Mouse (Mus musculus) embryonic facial prominence, embryonic 14.5 days (tissue): Measurements from ENCODE around the gene Cbx5. TPM values are rescaled to one million over a fixed set of nuclear protein-coding genes. Genes with fewer than 3 reads are reported as not detected.

Experiments used
- ATAC-seq: fragments of 200-750 bp; cut with Nextera tagmentation; 2 replicates; pipeline ENCODE4 v1.8.0; 2017; ENCODE audit warnings: low read depth, moderate number of reproducible peaks, moderate TSS enrichment
- DNase-seq: peaks from one replicate; pipeline ENCODE4 v3.0.0-alpha.2; 2015; ENCODE audit warnings: low spot score
- H3K27ac ChIP-seq: fragments of 300-500 bp; sonication (generic); replicated peaks from 2 replicates; pipeline ENCODE4 v1.5.1; 2014; ENCODE audit warnings: low read depth, mild to moderate bottlenecking, low read length, moderate library complexity
- H3K27me3 ChIP-seq: fragments of 300-500 bp; sonication (generic); replicated peaks from 2 replicates; pipeline ENCODE4 v1.6.1; 2014; ENCODE audit warnings: low read length; ENCODE audit not compliant: control insufficient read depth, insufficient read depth
- H3K36me3 ChIP-seq: fragments of 300-500 bp; sonication (generic); 2 replicates; pipeline ENCODE4 v1.6.1; 2014; ENCODE audit warnings: low read length, mixed read lengths; ENCODE audit not compliant: control insufficient read depth, insufficient read depth
- H3K4me1 ChIP-seq: fragments of 300-500 bp; sonication (generic); 2 replicates; pipeline ENCODE4 v1.6.1; 2014; ENCODE audit warnings: antibody characterized with exemption, low read length; ENCODE audit not compliant: control insufficient read depth, insufficient read depth
- H3K4me2 ChIP-seq: fragments of 300-500 bp; sonication (generic); 2 replicates; pipeline ENCODE4 v1.6.1; 2014; ENCODE audit warnings: low read depth, mild to moderate bottlenecking, low read length, moderate library complexity, mixed read lengths
- H3K4me3 ChIP-seq: fragments of 300-500 bp; sonication (generic); 2 replicates; pipeline ENCODE4 v1.5.1; 2014; ENCODE audit warnings: low read depth, mild to moderate bottlenecking, low read length
- H3K9ac ChIP-seq: fragments of 300-500 bp; sonication (generic); 2 replicates; pipeline ENCODE4 v1.6.1; 2014; ENCODE audit warnings: low read depth, mild to moderate bottlenecking, low read length, moderate library complexity, mixed read lengths
- H3K9me3 ChIP-seq: fragments of 300-500 bp; sonication (generic); 2 replicates; pipeline ENCODE4 v1.6.1; 2016; ENCODE audit warnings: low read length; ENCODE audit not compliant: control insufficient read depth
- WGBS: fragments of 180-500 bp; shearing (Covaris S2); extraction: QIAGEN DNeasy Blood & Tissue Kit; methylation state at CpG from one replicate; pipeline ENCODE4 v1.1.7; 2014; 5-methylcytosine and 5-hydroxymethylcytosine counted together
- polyA plus RNA-seq: library from polyadenylated mRNA; unstranded; fragments of >200 nt; fragmentation: Nextera tagmentation; extraction: Ambion mirVana; gene quantifications from 2 replicates; pipeline ENCODE4 v1.2.1, GENCODE M21; 2014

The Cbx5 gene
- polyA plus RNA-seq, 1 experiment from 2014 or later = 112 TPM

DNA sequence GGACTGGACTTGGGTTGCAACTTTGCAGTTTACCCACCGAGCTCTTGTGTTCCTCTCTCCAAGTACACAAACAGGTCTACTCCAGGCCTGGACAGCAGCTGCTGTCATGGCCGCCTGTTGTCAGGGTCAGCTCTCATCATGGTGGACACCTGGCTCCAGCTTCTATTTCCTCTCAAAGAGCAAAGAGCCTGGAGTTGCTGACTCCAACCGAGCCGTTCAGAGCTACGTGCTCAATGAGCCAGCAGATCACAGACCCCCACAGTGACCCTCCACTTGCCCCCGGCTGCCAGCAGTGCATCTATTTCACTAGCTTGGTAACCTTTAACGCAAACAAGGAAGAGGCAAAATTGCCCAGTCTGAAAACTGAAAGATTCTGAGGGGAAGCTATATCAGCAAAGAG, 49.5 kb downstream of the Cbx5 start:
- 80% methylated on average over 7 of the region's 7 CpGs for WGBS
- no peak overlapping the region for H3K4me2 ChIP-seq
- H3K9me3 ChIP-seq = no peaks in the 10 kb centered on the region
- H3K36me3 ChIP-seq = peaks cover 46% of the 10 kb centered on the region; the same call in 1 of the 2 replicates
- no peak overlapping the region for H3K9ac ChIP-seq
- ATAC-seq (no peak), DNase-seq (no peak)
- H3K27ac ChIP-seq = no peak overlapping the region
- H3K4me3 ChIP-seq = no peak overlapping the region
- H3K4me1 ChIP-seq = no peaks in the 10 kb centered on the region
- H3K27me3 ChIP-seq = no peaks in the 10 kb centered on the region

- H3K36me3 ChIP-seq = peaks cover 25% of the 10 kb centered on the region; the same call in 1 of the 2 replicates
- no peaks in the 10 kb centered on the region for H3K9me3 ChIP-seq
- DNase-seq = no peak
- H3K27me3 ChIP-seq = peaks cover 5% of the 10 kb centered on the region
- H3K4me1 ChIP-seq = peaks cover 3% of the 10 kb centered on the region; the same call in 1 of the 2 replicates
- no peak overlapping the region for H3K4me3 ChIP-seq
- H3K9ac ChIP-seq = no peak overlapping the region
- H3K27ac ChIP-seq = no peak overlapping the region
- H3K4me2 ChIP-seq = no peak overlapping the region
- 73% methylated on average over 6 of the region's 6 CpGs for WGBS
- no peak for ATAC-seq
Observed at GRCm38 (mm10) chr15:103187803-103188202, 51.8 kb downstream of the Cbx5 start.

DNA sequence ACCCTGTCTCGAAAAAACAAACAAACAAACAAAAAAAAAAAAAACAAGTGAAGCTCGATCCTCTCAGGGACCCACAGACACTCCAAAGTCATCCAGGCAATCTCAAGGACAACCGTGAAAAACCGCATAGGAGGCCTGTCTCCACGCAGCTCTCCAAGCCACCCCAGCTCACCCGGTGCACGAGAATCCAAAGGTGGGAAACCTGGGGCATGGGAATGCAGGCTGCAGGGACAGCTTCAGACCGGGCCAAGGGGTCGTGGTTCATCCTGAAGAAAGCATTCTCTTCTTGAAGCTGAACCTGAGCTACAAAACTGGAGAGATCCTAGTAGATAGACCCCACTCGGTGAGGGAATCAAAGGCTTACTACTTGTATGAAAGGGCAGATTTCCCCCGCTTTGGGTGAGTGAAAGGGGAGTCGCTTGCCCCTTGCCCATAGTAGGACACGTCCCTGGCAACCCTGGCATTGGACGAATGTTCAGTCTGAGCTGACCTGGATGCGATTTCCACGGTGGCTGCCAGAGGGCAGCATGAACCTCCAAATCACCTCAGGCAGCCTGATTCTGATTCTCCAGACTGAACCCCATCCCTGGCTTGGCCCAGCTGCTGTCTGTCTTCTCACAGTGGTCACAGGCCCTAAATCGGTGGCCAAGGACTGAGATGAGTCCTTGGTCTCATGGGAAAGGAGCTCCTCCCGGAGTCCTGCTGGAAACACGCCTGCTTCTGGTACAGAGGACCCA, 54.0 kb downstream of the Cbx5 start:
- H3K9me3 ChIP-seq = no peaks in the 10 kb centered on the region
- H3K4me2 ChIP-seq = no peak overlapping the region
- 50% methylated on average over 19 of the region's 19 CpGs for WGBS
- no peak overlapping the region for H3K4me3 ChIP-seq
- 0 out of 2 replicates have a peak, but pooled peaks cover 10% of the 10 kb centered on the region for H3K36me3 ChIP-seq
- no peak overlapping the region for H3K27ac ChIP-seq
- H3K9ac ChIP-seq = no peak overlapping the region
- H3K27me3 ChIP-seq = peaks cover 18% of the 10 kb centered on the region
- DNase-seq (peak; percentile 59), ATAC-seq (no peak)
- H3K4me1 ChIP-seq = peaks cover 4% of the 10 kb centered on the region; the same call in 1 of the 2 replicates

DNA sequence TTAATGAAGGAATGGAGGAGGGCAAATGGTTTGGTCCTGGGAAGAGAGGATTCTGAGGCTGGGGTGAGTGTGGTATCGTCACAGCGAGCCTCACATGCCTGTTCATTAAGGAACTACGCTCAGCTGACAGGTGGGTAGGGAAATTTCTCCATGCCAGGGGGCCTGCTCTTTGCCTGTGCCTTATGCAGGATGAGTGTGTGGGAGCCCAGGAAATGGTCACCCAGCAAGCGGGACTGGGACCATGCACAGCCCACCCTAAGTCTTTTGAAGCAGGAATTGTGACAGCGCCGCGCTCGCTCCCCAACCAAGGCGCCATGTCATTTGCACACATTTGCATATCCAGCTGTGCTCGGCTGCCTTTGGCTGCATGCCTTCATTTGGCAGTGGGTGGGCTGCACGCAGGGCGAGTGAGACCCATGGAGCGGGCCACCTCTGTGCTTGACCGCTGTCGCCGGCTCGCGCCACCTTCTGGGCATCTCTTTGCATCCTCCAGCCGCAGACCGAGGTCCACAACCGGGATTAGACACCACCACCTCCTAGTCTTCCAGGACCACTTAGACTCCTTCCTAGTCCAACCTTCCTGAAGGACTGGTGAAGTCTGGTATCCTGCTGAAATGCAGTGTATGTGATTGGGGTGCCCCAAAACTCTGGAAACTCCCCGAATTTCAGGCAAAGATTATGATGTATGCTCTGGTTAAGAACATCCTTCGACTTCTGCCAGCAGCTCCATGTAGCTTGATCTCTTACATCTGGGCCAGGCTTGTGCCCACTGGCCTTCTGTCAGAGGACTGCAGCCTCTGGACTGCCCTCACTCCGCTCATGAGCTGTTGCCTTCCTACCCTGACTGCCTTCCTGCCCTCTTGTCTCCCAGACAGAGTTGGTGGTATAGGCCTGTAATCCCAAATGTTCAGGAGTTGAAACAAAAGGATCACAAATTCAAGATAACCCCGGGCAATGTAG, 55.7 kb downstream of the Cbx5 start:
- no peak overlapping the region for H3K9ac ChIP-seq
- WGBS = 13% methylated on average over 20 of the region's 25 CpGs
- peak overlapping the region; percentile 62 for H3K4me2 ChIP-seq
- no peak overlapping the region for H3K27ac ChIP-seq
- H3K27me3 ChIP-seq = peaks cover 28% of the 10 kb centered on the region
- H3K4me1 ChIP-seq = peaks cover 4% of the 10 kb centered on the region; the same call in 1 of the 2 replicates
- no peaks in the 10 kb centered on the region for H3K36me3 ChIP-seq
- no peak for ATAC-seq
- DNase-seq = no peak
- H3K4me3 ChIP-seq = peak overlapping the region; percentile 31
- no peaks in the 10 kb centered on the region for H3K9me3 ChIP-seq

DNA sequence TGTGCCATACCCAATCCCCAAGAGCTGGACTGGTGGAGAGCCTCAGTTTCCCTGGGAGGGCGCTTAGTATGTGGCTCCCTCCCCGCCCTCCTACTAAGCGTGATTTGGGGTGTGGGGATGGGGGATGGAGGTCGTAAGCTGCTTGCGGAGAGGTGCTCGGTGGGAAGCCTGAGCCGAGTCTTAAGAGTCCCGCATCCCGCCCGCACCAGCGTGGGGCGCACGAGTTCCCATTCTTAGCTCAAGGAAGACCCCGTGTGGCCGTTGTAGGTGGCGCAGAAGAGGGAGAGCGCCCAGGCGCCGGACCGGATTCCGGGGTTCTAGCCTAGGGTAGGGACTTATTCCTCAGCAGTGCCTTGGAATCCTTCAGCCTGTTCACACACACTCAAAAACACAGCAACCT, 56.5 kb downstream of the Cbx5 start:
- H3K4me2 ChIP-seq = peak overlapping the region; percentile 62
- H3K9ac ChIP-seq = peak overlapping the region; percentile 5; the same call in 1 of the 2 replicates
- DNase-seq (peak; percentile 78), ATAC-seq (peak; percentile 34)
- H3K36me3 ChIP-seq = no peaks in the 10 kb centered on the region
- H3K9me3 ChIP-seq = no peaks in the 10 kb centered on the region
- H3K4me3 ChIP-seq = peak overlapping the region; percentile 31
- H3K27ac ChIP-seq = no peak overlapping the region
- H3K4me1 ChIP-seq = peaks cover 4% of the 10 kb centered on the region; the same call in 1 of the 2 replicates
- peaks cover 36% of the 10 kb centered on the region for H3K27me3 ChIP-seq
- under 1% methylated on average over 21 of the region's 21 CpGs for WGBS

DNA sequence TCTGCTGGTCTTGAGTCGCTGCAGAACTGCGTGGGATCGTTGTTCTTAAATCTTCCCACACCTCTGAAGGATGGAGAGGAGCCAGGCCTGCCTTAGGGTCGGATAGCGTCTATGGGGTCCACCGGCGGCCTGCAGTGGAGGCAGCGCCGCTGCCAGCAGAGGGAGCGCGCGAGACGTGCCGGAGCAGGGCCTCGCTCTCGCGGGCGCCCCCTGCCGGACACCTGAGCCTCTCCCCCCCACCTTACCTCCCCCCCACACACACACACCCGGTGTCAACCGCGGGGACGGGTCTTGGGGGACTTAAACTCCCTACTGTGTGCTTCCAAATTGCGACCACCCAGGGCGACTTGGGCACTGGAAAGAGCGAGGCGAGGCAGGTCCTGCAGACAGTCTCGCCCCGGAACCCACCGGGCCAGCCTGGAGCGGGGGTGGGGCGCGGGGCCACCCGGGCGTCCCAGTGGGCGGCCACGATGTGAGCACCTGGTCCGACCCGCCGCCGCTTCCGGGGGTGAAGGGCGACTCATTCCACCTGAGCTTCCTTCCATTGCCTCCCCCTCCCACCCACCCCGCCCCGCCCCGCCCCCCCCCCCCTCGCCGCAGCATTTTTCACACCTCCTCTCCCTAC, 57.3 kb downstream of the Cbx5 start:
- Histone ChIP-seq H3K27me3 (peaks cover 45% of the 10 kb centered on the region), H3K9ac (peak overlapping the region; percentile 25; the same call in 1 of the 2 replicates), H3K4me3 (peak overlapping the region; percentile 31), H3K36me3 (no peaks in the 10 kb centered on the region), H3K9me3 (no peaks in the 10 kb centered on the region), H3K4me1 (peaks cover 8% of the 10 kb centered on the region; the same call in 1 of the 2 replicates), H3K27ac (no peak overlapping the region), H3K4me2 (peak overlapping the region; percentile 62)
- DNase-seq (peak; percentile 78), ATAC-seq (peak; percentile 50)
- WGBS = 0% methylated on average over 9 of the region's 48 CpGs

GRCm38 (mm10) chr15:103180406-103180805, 59.2 kb downstream of the Cbx5 start:
- Histone ChIP-seq H3K4me1 (peaks cover 8% of the 10 kb centered on the region; the same call in 1 of the 2 replicates), H3K27me3 (peaks cover 62% of the 10 kb centered on the region)

DNA sequence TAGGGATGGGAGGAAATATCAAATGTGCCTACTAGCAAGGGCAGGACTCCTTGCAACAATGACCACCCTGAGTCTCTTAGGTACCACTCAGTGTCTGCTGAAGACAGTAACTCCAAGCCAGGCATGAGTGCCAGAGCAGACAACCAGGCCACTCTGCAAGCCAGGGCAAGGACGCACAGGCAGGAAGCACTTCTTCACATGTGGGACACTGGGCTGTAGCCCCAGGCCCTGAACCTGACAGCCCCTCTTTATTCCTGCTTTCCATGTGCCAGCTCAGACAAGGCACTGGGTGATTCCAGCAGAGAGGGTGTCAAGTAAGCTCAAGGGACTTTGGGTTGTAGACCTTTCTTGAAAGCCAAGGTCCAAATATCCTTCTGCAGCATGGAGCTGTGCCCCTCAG, 60.8 kb downstream of the Cbx5 start:
- 60% methylated on average over 1 of the region's 1 CpGs for WGBS
- no peak overlapping the region for H3K27ac ChIP-seq
- DNase-seq = no peak
- no peak overlapping the region for H3K9ac ChIP-seq
- no peaks in the 10 kb centered on the region for H3K36me3 ChIP-seq
- peaks cover 8% of the 10 kb centered on the region; the same call in 1 of the 2 replicates for H3K4me1 ChIP-seq
- H3K4me2 ChIP-seq = no peak overlapping the region
- H3K9me3 ChIP-seq = no peaks in the 10 kb centered on the region
- peaks cover 78% of the 10 kb centered on the region for H3K27me3 ChIP-seq
- ATAC-seq = no peak
- H3K4me3 ChIP-seq = no peak overlapping the region

More at GRCm38 (mm10) chr15:103180406-103180805, 59.2 kb downstream of the Cbx5 start:
- no peak overlapping the region for H3K4me3 ChIP-seq
- ATAC-seq = no peak
- no peak overlapping the region for H3K4me2 ChIP-seq
- DNase-seq = no peak
- no peaks in the 10 kb centered on the region for H3K9me3 ChIP-seq
- no peak overlapping the region for H3K27ac ChIP-seq
- no peak overlapping the region for H3K9ac ChIP-seq
- no peaks in the 10 kb centered on the region for H3K36me3 ChIP-seq
